Mouse (Mus musculus) frontal cortex, postnatal 36 days (tissue): ENCODE results near the gene Olfr354.

Experiments
- DNase-seq, 2 experiments: peaks; one replicate each; pipeline ENCODE4 v3.0.0; 2022; ENCODE audit warnings: low spot score in 2 of 2

The Olfr354 gene

GRCm38 (mm10) chr2:36905380-36905779 lies at the start of gene Olfr354:
TSS of gene Olfr354 (plus strand) at chr2:36905680.
- DNase-seq = no peak

GRCm38 (mm10) chr2:36862560-36862959 lies 42.9 kb upstream of the Olfr354 start, which contains the start of gene Olfr351:
TSS of gene Olfr351 (minus strand) at chr2:36862660.
- DNase-seq = no peak

GRCm38 (mm10) chr2:36868160-36868559 lies 37.3 kb upstream of the Olfr354 start, which contains the start of gene Olfr352:
TSS of gene Olfr352 (plus strand) at chr2:36868460.
- no peak for DNase-seq

GRCm38 (mm10) chr2:36892836-36893235 lies 12.6 kb upstream of the Olfr354 start, which contains the start of gene Olfr353:
TSS of gene Olfr353 (minus strand) at chr2:36892936.
- no peak for DNase-seq

- DNase-seq = no peak
Observed at GRCm38 (mm10) chr2:36897114-36897513, 8.4 kb upstream of the Olfr354 start.

- no peak for DNase-seq
Observed at GRCm38 (mm10) chr2:36928797-36929196, 23.3 kb downstream of the Olfr354 start, which contains the start of gene Olfr355. TSS of gene Olfr355 (minus strand) at chr2:36928897.

GRCm38 (mm10) chr2:36936821-36937220 lies 31.3 kb downstream of the Olfr354 start, which contains the start of gene Olfr356:
TSS of gene Olfr356 (plus strand) at chr2:36937121.
- DNase-seq = no peak
